Mouse (Mus musculus): ENCODE results near the gene Atp1a3. TPM values are rescaled to one million over a fixed set of nuclear protein-coding genes. Genes with fewer than 3 reads are reported as not detected.

Gene Atp1a3
- polyA plus RNA-seq, 1 experiment = 13.9 TPM

DNA sequence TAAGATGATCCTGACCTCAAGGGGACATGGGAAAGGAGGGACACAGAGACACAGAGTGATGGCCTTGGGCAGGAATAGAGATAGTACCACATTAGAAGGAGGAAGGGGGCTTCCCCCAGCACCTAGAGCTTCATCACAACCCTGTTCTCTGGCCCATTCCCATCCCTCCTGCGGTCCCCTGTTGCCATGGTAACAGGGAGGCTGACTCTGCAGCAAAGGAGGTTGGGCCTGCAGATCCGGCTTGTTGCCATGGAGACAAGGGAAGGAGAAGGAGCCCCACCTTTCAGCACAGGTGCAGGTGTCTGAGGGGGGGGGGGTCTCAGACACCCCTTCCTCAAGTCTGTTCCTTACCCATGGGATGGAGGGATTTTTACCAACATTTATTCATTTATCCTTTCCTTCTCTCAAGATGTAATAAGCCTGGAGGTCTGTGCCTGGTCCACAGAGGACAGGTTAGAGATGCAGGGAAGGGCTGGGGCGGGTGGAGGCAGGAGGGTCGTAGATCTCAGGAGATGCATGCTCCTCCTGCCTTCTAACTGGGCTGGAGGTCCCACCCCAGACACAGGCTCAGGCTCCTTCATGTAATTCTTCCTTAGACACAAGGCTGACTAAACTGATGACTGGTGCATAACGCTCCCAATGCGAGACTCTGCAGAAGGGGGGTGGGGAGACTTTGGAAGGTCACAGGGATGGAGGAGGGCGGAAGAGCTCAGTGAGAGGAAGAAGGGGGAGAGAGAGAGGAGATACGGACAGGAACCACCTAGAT is 2.0 kb upstream of the Atp1a3 start:
- Histone ChIP-seq H3K27ac (ENCODE audit: control insufficient read depth, insufficient read depth, low read depth, low read length, poor library complexity) (no peak overlapping the region), H3K4me1 (ENCODE audit: control insufficient read depth, insufficient read depth, low read length) (peaks cover 4% of the 10 kb centered on the region; the same call in 1 of the 2 replicates), H3K4me3 (replicated peaks; ENCODE audit: control insufficient read depth, low read depth, low read length) (no peak overlapping the region)
- TF ChIP-seq CTCF (IDR thresholded peaks at IDR 0.05; ENCODE audit: control insufficient read depth, insufficient read depth, low read length) (no peak), POLR2A (IDR thresholded peaks at IDR 0.05; ENCODE audit: borderline replicate concordance, control insufficient read depth, low read depth, low read length) (no peak)
- WGBS = 35% methylated on average over 8 of the region's 8 CpGs

DNA sequence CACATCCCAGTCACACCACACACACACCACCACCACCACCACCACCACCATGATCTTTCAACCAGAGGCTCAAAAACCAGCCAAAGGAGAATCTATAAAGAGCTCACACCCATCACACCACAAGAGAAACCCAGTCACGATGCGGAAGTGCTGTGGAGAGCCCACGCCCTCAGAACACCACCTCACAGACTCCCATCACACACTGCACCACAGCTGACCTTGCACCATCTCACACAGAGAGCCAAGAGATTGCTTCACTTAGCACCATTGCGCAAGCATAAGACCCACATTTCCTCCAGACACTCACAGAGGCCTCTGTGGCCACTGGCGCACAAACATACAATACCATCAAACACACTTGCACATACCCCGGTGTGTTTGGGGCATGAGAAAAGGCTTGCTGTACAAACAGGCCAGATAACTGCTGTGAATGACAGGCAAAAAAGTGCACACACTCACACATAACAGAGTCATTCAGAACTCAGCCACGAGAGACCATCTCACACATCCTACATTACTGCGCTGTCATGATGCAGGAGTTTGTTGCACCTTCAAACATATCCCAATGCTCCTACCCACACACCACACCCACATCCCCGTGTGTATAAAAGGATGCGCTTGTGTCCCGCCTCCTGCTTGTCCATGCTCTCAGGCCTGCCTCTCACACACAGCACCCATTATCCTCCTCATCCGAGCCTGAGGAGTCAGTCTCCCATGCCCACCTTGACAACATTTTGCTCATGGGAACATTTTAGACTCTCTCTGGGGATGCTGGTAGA is 1.0 kb upstream of the Atp1a3 start:
- Histone ChIP-seq H3K4me1 (ENCODE audit: control insufficient read depth, insufficient read depth, low read length) (peaks cover 4% of the 10 kb centered on the region; the same call in 1 of the 2 replicates), H3K4me3 (replicated peaks; ENCODE audit: control insufficient read depth, low read depth, low read length) (peak overlapping the region; percentile 37), H3K27ac (ENCODE audit: control insufficient read depth, insufficient read depth, low read depth, low read length, poor library complexity) (peak overlapping the region; percentile 86)
- TF ChIP-seq POLR2A (IDR thresholded peaks at IDR 0.05; ENCODE audit: borderline replicate concordance, control insufficient read depth, low read depth, low read length) (no peak), CTCF (IDR thresholded peaks at IDR 0.05; ENCODE audit: control insufficient read depth, insufficient read depth, low read length) (no peak)
- WGBS = 39% methylated on average over 12 of the region's 12 CpGs

DNA sequence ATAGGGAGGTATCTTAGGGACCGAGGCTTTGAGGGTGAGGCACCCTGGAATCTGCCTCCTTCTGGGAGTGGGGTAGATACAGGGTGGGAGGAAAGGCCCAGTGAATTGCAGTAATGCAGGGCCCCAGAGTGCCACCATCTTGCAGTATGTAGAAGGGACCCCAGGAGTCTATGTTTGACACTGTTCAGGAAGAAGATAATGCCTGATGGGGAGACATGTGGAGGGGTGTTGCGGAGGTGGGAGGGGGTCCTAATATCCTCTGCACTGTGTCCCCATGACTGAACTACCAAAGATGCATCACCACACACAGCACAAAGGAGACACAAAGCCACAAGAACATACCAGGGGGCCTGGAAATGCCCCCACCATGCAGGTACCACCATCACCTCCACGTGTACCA is 413 bp upstream of the Atp1a3 start:
- TF ChIP-seq CTCF (IDR thresholded peaks at IDR 0.05; ENCODE audit: control insufficient read depth, insufficient read depth, low read length) = no peak
- TF ChIP-seq POLR2A (IDR thresholded peaks at IDR 0.05; ENCODE audit: borderline replicate concordance, control insufficient read depth, low read depth, low read length) = no peak
- H3K27ac ChIP-seq (ENCODE audit: control insufficient read depth, insufficient read depth, low read depth, low read length, poor library complexity) = peak overlapping the region; percentile 86
- peaks cover 4% of the 10 kb centered on the region; the same call in 1 of the 2 replicates for H3K4me1 ChIP-seq (ENCODE audit: control insufficient read depth, insufficient read depth, low read length)
- peak overlapping the region; percentile 37 for H3K4me3 ChIP-seq (replicated peaks; ENCODE audit: control insufficient read depth, low read depth, low read length)
- 43% methylated on average over 3 of the region's 3 CpGs for WGBS

DNA sequence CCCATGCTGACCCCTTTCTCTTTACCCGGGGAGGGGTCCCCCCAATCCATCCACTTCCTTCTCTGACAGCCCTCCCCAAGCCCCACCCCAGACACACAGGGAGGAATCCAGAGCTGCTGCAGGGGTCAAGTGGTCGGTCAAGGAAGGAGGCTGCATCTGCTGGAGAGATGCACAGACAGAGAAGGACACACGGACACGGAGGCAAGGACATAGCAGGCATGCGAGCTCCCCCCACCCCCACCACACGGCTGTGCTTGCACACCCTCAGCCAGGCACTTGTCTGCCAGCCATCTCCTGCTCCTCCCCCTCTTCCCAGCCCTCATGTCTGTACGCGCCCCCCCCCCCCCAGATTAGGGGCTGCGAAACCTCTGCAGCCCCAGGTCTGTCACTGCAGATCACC is 952 bp downstream of the Atp1a3 start:
- H3K4me1 ChIP-seq (ENCODE audit: control insufficient read depth, insufficient read depth, low read length) = peaks cover 4% of the 10 kb centered on the region
- 30% methylated on average over 8 of the region's 9 CpGs for WGBS
- peak overlapping the region; percentile 78 for H3K4me3 ChIP-seq (replicated peaks; ENCODE audit: control insufficient read depth, low read depth, low read length)
- H3K27ac ChIP-seq (ENCODE audit: control insufficient read depth, insufficient read depth, low read depth, low read length, poor library complexity) = no peak overlapping the region
- no peak for TF ChIP-seq POLR2A (IDR thresholded peaks at IDR 0.05; ENCODE audit: borderline replicate concordance, control insufficient read depth, low read depth, low read length)
- no peak for TF ChIP-seq CTCF (IDR thresholded peaks at IDR 0.05; ENCODE audit: control insufficient read depth, insufficient read depth, low read length)

DNA sequence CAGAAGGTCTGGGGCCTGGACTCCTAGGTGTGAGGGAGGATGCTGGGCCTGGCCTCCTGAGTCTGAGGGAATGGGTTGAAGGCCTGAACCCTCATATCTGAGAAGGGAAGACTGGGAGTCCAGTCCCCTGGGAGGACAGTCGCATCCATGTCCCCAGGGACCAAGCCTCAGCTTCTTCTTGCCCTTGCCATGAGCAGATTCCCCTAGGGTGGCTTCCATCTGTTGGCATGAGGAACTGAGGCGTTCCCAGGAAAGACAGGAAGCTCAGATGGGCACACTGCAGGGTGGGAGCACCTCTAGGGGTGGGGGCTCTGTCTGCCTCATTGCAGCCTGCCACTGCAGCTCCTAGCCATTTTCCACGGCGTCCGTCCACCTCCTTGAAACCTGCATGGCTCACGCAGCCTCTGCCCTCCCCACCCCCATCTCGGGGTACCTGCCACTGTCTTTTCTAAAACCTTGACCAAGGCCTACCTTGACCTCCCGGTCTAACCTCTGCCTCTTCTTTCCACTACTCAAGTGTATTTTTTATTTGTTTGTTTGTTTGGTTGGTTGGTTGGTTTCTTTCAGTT is 1.9 kb downstream of the Atp1a3 start:
- H3K4me3 ChIP-seq (replicated peaks; ENCODE audit: control insufficient read depth, low read depth, low read length) = no peak overlapping the region
- TF ChIP-seq POLR2A (IDR thresholded peaks at IDR 0.05; ENCODE audit: borderline replicate concordance, control insufficient read depth, low read depth, low read length) (no peak), CTCF (IDR thresholded peaks at IDR 0.05; ENCODE audit: control insufficient read depth, insufficient read depth, low read length) (no peak)
- peaks cover 4% of the 10 kb centered on the region for H3K4me1 ChIP-seq (ENCODE audit: control insufficient read depth, insufficient read depth, low read length)
- no peak overlapping the region for H3K27ac ChIP-seq (ENCODE audit: control insufficient read depth, insufficient read depth, low read depth, low read length, poor library complexity)
- WGBS = 83% methylated on average over 8 of the region's 8 CpGs

DNA sequence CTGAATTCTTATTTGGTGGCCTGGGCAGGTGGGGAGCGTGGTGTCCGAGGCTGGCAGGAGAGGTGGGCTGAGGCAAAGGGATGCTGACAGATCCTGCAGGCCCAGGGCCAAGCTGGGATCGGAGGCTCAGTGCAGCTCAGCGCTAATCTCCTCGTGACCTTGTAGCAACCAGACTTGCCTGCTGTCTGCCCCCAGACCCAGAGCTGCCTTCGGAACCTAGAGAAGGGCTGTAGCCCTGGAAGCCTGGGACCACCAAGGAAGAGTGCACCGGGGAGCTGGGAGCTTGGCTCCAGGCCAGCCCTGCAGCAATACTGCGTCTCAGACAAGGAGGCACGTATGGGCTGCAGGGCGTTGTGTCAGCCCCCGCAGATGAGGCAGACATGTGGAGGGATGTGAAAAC is 2.5 kb downstream of the Atp1a3 start:
- 73% methylated on average over 11 of the region's 11 CpGs for WGBS

DNA sequence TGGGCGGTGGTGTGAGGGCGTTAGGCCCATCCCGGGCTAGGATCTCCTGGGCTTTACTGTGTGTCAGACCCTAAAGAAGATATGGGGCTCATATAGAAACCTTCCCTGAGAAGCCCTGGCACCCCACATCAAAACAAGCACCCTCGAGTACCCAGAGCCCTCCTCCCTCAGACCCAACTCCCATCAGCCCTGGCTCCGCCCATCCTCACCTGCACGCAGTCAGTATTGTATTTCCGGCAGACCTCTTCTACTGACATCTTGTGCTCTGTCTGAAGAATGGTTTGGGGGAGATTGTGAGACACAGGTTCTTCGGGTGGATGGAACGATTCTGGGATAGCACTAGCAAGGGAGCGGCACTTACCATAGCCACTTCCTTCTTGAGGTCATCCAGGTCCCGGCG is 5.0 kb downstream of the Atp1a3 start:
- H3K4me3 ChIP-seq (replicated peaks; ENCODE audit: control insufficient read depth, low read depth, low read length) = no peak overlapping the region
- TF ChIP-seq POLR2A (IDR thresholded peaks at IDR 0.05; ENCODE audit: borderline replicate concordance, control insufficient read depth, low read depth, low read length) (no peak), CTCF (IDR thresholded peaks at IDR 0.05; ENCODE audit: control insufficient read depth, insufficient read depth, low read length) (no peak)
- H3K27ac ChIP-seq (ENCODE audit: control insufficient read depth, insufficient read depth, low read depth, low read length, poor library complexity) = peak overlapping the region; percentile 62
- H3K4me1 ChIP-seq (ENCODE audit: control insufficient read depth, insufficient read depth, low read length) = no peaks in the 10 kb centered on the region; the same call in none of the 2 replicates
- 48% methylated on average over 12 of the region's 12 CpGs for WGBS

More for the DNA sequence above, 2.5 kb downstream of the Atp1a3 start:
- TF ChIP-seq POLR2A (IDR thresholded peaks at IDR 0.05; ENCODE audit: borderline replicate concordance, control insufficient read depth, low read depth, low read length) = no peak
- no peak for TF ChIP-seq CTCF (IDR thresholded peaks at IDR 0.05; ENCODE audit: control insufficient read depth, insufficient read depth, low read length)
- Histone ChIP-seq H3K27ac (ENCODE audit: control insufficient read depth, insufficient read depth, low read depth, low read length, poor library complexity) (no peak overlapping the region), H3K4me1 (ENCODE audit: control insufficient read depth, insufficient read depth, low read length) (peaks cover 4% of the 10 kb centered on the region), H3K4me3 (replicated peaks; ENCODE audit: control insufficient read depth, low read depth, low read length) (no peak overlapping the region)

DNA sequence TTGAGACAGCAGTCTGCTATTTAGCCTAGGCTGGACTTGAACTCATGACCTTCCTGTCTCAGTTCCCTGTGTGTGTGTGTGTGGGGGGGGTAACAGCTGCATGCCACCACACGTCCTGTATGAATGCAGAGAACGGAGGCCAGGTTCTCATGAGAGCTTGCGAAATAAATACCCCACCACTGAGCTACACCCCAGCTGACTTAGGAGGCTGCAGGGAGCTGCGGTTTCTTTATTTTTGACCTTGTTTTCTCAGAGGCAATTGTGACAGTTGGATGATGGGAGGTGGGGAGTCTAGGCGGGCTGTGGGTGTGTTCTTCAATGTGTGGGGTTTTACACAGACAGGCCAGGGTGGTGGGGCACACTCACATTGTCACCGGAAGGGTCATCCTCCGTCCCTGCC is 5.5 kb downstream of the Atp1a3 start:
- no peak for TF ChIP-seq CTCF (IDR thresholded peaks at IDR 0.05; ENCODE audit: control insufficient read depth, insufficient read depth, low read length)
- TF ChIP-seq POLR2A (IDR thresholded peaks at IDR 0.05; ENCODE audit: borderline replicate concordance, control insufficient read depth, low read depth, low read length) = no peak
- no peak overlapping the region for H3K4me3 ChIP-seq (replicated peaks; ENCODE audit: control insufficient read depth, low read depth, low read length)

More for the DNA sequence above, 5.5 kb downstream of the Atp1a3 start:
- no peaks in the 10 kb centered on the region; the same call in none of the 2 replicates for H3K4me1 ChIP-seq (ENCODE audit: control insufficient read depth, insufficient read depth, low read length)
- WGBS = 21% methylated on average over 7 of the region's 7 CpGs
- peak overlapping the region; percentile 62 for H3K27ac ChIP-seq (ENCODE audit: control insufficient read depth, insufficient read depth, low read depth, low read length, poor library complexity)

All from bone marrow, adult 2 months (tissue).